Mouse (Mus musculus) heart, adult 2 months (tissue): ENCODE measurements around the gene Cdh10.

Source experiments
- CTCF ChIP-seq: fragments of 200-600 bp; IDR thresholded peaks from 2 replicates; pipeline ENCODE4 v1.8.1; 2022; ENCODE audit warnings: antibody characterized with exemption, mild to moderate bottlenecking, moderate library complexity
- POLR2A ChIP-seq: fragments of 200-500 bp; IDR thresholded peaks from 2 replicates; pipeline ENCODE4 v1.6.1; 2011; ENCODE audit warnings: mild to moderate bottlenecking, low read depth, low read length, control low read depth; ENCODE audit not compliant: insufficient read depth

DNA sequence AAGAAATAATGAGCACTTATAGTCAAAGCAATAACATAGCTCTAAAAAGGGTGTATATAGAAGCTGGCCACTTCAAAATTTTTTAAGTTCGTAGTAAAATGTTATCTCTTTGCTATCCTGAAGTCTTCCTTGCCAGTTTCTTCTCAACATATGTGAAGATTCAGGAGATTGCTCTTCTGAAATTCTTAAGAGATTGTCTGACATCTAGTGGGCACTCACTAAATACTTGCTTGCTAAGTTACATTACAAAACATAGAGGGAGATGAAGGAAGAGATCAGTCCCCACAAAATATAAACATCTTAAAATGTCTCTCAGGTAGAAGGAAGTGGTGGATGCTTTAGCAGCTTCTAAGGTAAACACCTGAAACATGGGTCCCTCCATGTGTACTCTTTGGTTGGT lies 221.3 kb downstream of the Cdh10 start:
- 0 out of 2 replicates have a peak, but pooled peaks have one; percentile 1 for TF ChIP-seq CTCF
- TF ChIP-seq POLR2A, result no peak
